Comparison of ENCODE assay signal across 8 mouse cellular contexts in genomic region chr6:82772451-82773101, GRCm38 (mm10). TPM values are rescaled to one million over a fixed set of nuclear protein-coding genes. Genes with fewer than 3 reads are reported as not detected.
DNase-seq lines count a peak whose midpoint lies in the region; ATAC-seq lines count a peak whose summit lies in the region.

No protein-coding gene starts in this region.

- DNase-seq in left cerebral cortex, postnatal 4 days, result peak; percentile 40
- DNase-seq in left cerebral cortex, adult 8-10 months (ENCODE audit: low spot score in 2 of 2), result no peak
- DNase-seq in WW6 (ENCODE audit: low read depth, low spot score), result peak; percentile 65
- DNase-seq in neural tube, embryonic 11.5 days (ENCODE audit: low spot score), result peak; percentile 68
- DNase-seq in left cerebral cortex, postnatal 36 days (ENCODE audit: low spot score in 2 of 2), result no peak
- DNase-seq in c-Kit-positive CD71-positive TER-119-positive erythroid progenitor cells, embryonic 14.5 days (ENCODE audit: low spot score), result no peak

- peak overlapping the region; percentile 44 for H3K9ac ChIP-seq in forebrain, embryonic 15.5 days (replicated peaks)
- H3K9ac ChIP-seq in limb, embryonic 12.5 days (replicated peaks), result peak overlapping the region; percentile 66
- H3K9ac ChIP-seq in neural tube, embryonic 11.5 days (ENCODE audit: low read length), result peak overlapping the region; percentile 61

- ATAC-seq in forebrain, embryonic 15.5 days (replicated peaks), result peak; percentile 9; the same call in 1 of the 2 replicates
- no peak for ATAC-seq in limb, embryonic 12.5 days (ENCODE audit: insufficient number of reproducible peaks, insufficient read depth, low FRiP score, low TSS enrichment, low read depth)
- ATAC-seq in neural tube, embryonic 11.5 days (ENCODE audit: insufficient read depth, low FRiP score, low TSS enrichment), result peak; percentile 18

- H3K36me3 ChIP-seq in forebrain, embryonic 15.5 days, result no peaks in the 10 kb centered on the region
- no peaks in the 10 kb centered on the region for H3K36me3 ChIP-seq in limb, embryonic 12.5 days
- H3K36me3 ChIP-seq in neural tube, embryonic 11.5 days (ENCODE audit: control insufficient read depth, insufficient read depth, low read length), result no peaks in the 10 kb centered on the region

- intact Hi-C loops in left cerebral cortex, postnatal 4 days (cut with DNase I), result no loop called here
- intact Hi-C loops in left cerebral cortex, postnatal 36 days (cut with DNase I), result no loop called here

- peaks cover 15% of the 10 kb centered on the region; the same call in 1 of the 2 replicates for H3K27me3 ChIP-seq in forebrain, embryonic 15.5 days
- H3K27me3 ChIP-seq in limb, embryonic 12.5 days, result peaks cover 11% of the 10 kb centered on the region
- no peaks in the 10 kb centered on the region for H3K27me3 ChIP-seq in neural tube, embryonic 11.5 days (ENCODE audit: control insufficient read depth, insufficient read depth, low read length)

- H3K4me3 ChIP-seq in forebrain, embryonic 15.5 days, result peak overlapping the region; percentile 52
- H3K4me3 ChIP-seq in limb, embryonic 12.5 days (replicated peaks), result peak overlapping the region; percentile 58
- H3K4me3 ChIP-seq in neural tube, embryonic 11.5 days (ENCODE audit: low read depth, low read length), result peak overlapping the region; percentile 50

- H3K9me3 ChIP-seq in forebrain, embryonic 15.5 days, result no peaks in the 10 kb centered on the region
- H3K9me3 ChIP-seq in limb, embryonic 12.5 days, result no peaks in the 10 kb centered on the region
- H3K9me3 ChIP-seq in neural tube, embryonic 11.5 days (ENCODE audit: control insufficient read depth, low read length), result no peaks in the 10 kb centered on the region

- peaks cover 26% of the 10 kb centered on the region for H3K4me1 ChIP-seq in forebrain, embryonic 15.5 days
- H3K4me1 ChIP-seq in limb, embryonic 12.5 days (replicated peaks), result peaks cover 11% of the 10 kb centered on the region; the same call in 1 of the 2 replicates
- peaks cover 8% of the 10 kb centered on the region; the same call in 1 of the 2 replicates for H3K4me1 ChIP-seq in neural tube, embryonic 11.5 days (ENCODE audit: control insufficient read depth, insufficient read depth, low read length)

- WGBS in forebrain, embryonic 15.5 days, result under 1% methylated on average over 19 of the region's 19 CpGs
- under 1% methylated on average over 19 of the region's 19 CpGs for WGBS in limb, embryonic 12.5 days
- under 1% methylated on average over 19 of the region's 19 CpGs for WGBS in neural tube, embryonic 11.5 days

- peak overlapping the region; percentile 44; the same call in 1 of the 2 replicates for H3K27ac ChIP-seq in forebrain, embryonic 15.5 days (replicated peaks)
- 0 out of 2 replicates have a peak overlapping the region, but pooled peaks have one; percentile 70 for H3K27ac ChIP-seq in limb, embryonic 12.5 days
- no peak overlapping the region for H3K27ac ChIP-seq in neural tube, embryonic 11.5 days (ENCODE audit: low read depth, low read length)

- peak overlapping the region; percentile 92 for H3K4me2 ChIP-seq in forebrain, embryonic 15.5 days (replicated peaks)
- H3K4me2 ChIP-seq in limb, embryonic 12.5 days, result peak overlapping the region; percentile 89
- peak overlapping the region; percentile 98 for H3K4me2 ChIP-seq in neural tube, embryonic 11.5 days (ENCODE audit: low read depth)

RNA-seq across cellular contexts. Expression of gene Hk2, which starts 1.7 kb away (rescaled TPM):
- 1 to 10 TPM; 2.4 to 3.4 TPM for total RNA-seq in left cerebral cortex, postnatal 4 days (2021)
- total RNA-seq in left cerebral cortex, adult 8-10 months (2022), result 1 to 10 TPM; 3.0 to 8.0 (median 3.9) TPM
- 5.3 and 7.4 TPM in 2 replicates for polyA plus RNA-seq in forebrain, embryonic 15.5 days (2015; fragmentation: Nextera tagmentation; extraction: Ambion mirVana)
- polyA plus RNA-seq in limb, embryonic 12.5 days (2016; fragmentation: Nextera tagmentation; extraction: Ambion mirVana), result 19.2 and 20.1 TPM in 2 replicates
- 15.6 and 19.3 TPM in 2 replicates for polyA plus RNA-seq in neural tube, embryonic 11.5 days (2014; fragmentation: Nextera tagmentation; extraction: Ambion mirVana)
- 1 to 10 TPM; 3.2 to 5.6 TPM for total RNA-seq in left cerebral cortex, postnatal 36 days (2021)

Comparison
In these comparisons a context has a peak if more than half of its experiments do, and no peak if none do; other contexts are left out.
1. DNase-seq: peak in left cerebral cortex, postnatal 4 days (single experiment), WW6 (single experiment) and neural tube, embryonic 11.5 days (single experiment); none in left cerebral cortex, adult 8-10 months (0 of 2), left cerebral cortex, postnatal 36 days (0 of 2) and c-Kit-positive CD71-positive TER-119-positive erythroid progenitor cells, embryonic 14.5 days (single experiment).
2. Peak in every context shown above with its lines, with median percentiles within 50 percentile points of each other: H3K4me2 ChIP-seq, H3K4me3 ChIP-seq and H3K9ac ChIP-seq.